Mouse (Mus musculus): ENCODE measurements at regions not wholly inside any gene's neighbourhood (a gene's known extent, or its start where the extent isn't known, plus 50 kb on each side); places are given as distances from the start of the nearest gene placed in this dataset.

DNA sequence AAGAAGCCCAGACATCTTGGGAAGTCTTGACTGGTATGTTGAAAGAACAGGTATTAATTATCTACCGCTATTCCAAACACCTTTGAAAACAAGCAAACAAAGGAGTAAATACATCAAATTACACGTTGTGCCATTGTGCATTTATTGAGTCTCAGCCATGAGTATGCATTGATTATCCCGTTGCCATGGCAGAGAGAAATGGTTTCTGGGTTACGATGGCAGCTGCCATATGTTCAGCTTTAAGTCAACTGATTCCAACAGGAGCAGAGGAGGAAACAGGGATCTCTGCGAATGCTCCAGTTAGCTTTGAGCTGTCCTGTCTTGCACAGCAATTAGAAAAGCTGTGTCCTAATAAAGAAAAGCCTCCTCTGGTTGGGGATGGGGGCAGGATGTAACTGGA lies 475.4 kb downstream of the Tox3 start:
- DNase-seq, result no peak

DNA sequence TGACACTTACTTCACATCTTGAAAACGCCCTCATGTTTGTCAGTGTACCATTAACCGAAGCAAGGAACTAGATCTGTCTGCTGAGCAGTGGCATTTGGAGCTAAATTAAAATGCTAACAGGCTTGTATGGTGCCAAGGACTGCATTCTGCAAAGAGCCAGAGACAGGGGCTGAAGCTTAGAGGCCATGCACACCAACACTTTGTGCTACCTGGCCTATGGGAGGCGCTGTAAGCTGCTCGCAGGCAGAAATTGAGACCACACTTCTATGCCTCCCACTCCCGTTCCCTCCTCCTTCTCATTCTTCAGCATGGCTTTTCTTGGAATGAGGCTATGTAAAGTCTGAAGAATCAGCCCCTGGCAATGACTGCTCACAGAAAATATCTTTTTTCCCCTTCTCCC lies 476.2 kb downstream of the Tox3 start:
- DNase-seq, result peak; percentile 15

DNA sequence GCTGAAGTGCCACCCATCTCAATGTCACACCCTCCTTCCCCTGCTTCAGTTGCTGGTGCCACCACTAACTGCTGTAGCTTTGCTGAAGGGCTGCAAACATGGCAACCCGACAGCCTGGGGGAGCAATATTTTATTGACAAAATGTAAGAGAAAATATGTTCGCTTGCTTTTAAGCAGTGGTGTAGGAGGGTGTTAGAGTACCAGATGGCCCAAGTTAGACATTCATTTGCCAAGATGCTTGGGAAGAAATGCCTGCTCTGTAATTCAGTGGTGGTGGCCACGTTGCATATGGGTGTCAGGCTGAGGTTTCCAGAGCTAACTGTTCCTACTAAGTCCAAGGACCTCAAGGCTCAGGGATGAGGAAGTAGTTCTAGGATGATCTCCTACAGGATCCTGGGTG lies 488.3 kb downstream of the Tox3 start:
- peak; percentile 8 for DNase-seq

DNA sequence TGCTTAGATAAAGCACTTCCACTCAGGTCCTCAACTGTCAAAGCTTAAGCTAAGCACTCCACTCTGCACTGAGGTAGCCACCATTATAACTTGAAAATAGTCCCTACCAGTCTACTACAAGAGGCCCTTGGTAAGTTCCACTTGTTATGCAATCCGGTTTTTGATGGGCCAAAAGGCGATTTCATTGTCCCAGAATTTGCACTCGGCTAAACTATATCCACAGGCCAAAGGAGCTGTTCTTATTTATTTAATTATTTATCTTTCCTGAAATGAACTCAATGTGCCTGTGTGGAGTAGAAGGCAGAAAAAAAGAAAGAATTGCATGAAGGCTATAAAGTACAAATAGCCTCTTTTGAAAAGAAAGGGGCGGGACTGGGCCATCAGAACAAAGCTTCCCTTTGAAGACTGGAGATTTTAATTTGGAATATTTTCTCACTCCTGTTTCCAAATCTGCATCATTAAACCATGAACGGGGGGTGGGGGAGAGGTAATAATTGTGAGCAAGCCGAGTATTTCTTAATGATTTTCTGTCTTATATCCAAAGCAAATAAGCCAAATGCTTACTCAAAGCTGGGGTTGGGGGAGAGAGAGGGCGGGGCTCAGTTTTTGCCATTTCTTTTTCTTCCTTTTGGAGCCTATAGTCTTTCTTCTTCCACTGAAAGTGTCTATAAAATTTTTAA lies 489.3 kb downstream of the Tox3 start:
- DNase-seq, result no peak

DNA sequence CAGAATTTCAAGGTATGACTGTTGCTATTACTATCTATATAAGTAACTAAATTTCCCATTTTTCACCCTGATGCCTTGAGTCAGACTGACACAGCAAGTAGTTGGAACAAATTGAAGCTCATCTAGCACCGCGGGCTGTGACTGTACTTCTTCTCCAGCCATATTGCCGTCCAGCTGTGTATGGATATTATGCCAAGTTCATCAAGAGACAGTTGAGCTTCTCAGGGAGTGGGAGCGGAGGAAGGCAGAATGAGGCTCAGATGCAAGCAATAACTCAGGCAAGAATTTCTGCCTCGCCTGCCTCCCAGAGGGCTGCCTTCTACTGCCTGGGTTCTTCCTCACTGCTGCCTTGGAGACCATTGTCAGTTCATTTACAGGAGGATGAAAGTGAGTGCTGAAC lies 492.6 kb downstream of the Tox3 start:
- no peak for DNase-seq

DNA sequence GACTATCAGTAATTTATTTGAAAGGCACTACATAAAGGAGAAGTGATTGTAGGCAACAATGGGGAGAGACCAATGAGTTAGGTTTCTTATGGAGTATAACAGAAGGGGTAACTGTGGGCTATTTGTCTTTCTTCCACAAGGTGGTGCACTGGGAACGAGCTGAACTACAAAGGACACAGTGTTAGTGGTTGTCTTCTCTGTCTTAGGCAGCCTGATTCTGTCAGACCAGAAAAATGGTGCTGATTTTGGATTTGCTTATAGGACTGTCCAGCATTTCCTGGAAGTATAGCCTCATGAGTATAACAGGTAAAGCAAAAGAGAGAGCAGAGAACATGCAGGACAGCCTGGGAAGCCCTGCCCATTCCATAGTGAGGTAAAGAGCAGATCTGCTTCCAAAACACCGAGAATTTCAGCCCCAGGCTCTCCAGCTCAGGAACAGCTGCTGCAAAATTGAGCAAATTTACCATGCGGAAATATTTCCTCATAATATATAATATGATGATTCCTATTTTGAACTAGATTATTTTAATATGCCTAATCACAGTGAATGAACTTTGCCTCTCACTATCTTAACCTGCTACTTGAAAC lies 497.8 kb downstream of the Tox3 start:
- DNase-seq, result peak; percentile 72

DNA sequence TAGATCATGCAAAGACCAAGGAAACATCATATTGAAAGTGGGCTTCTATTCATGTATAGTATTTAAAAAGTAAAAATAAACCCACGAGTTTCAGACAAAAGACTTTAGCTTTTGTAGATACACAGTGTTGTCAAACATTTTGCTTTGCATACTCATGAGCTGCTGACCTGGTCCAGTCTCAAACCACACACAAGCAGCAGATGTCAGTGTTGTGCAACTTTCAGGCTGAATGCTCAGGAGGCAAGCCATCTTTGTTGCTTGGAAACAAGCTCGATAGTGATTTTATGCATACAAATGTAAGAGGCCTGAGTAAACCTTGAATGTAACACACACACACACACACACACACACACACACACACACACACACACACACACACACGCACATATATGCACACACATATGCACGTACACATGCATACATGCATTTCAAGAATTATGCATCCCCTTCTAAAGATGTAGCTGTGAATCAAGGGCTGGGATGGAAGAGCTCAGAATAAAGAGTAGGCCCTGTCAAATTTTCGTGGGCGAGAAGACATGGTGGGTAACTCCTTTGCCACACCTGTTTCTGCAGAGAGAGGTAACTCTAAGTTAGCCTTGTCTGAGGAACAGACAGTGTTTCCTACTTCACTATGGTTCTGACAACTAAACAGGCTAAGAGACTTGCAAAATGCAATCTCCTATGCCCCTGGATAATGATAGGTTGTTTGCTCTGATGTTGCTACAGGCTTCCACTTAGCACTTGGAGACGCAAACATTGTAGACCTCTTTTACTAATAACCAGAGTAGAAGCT lies 498.5 kb downstream of the Tox3 start:
- DNase-seq, result peak; percentile 52

DNA sequence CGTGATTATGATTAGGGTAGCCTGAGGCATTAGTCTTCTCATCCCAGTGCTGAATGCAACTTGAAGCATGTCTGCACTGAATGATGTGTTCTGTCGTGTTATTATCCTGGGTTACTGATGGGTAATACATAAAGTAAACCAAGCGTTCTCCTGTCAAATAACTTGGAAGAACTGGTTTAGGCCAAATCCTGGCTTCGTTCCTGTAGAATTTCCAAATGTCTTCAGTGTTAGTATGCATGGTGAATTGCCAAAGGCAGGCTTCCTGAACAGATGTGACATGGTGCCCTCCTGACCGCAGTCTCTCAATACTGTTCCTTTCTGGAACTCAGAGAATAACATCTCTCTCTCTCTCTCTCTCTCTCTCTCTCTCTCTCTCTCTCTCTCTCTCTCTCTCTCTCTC lies 509.6 kb downstream of the Tox3 start:
- DNase-seq, result no peak

DNA sequence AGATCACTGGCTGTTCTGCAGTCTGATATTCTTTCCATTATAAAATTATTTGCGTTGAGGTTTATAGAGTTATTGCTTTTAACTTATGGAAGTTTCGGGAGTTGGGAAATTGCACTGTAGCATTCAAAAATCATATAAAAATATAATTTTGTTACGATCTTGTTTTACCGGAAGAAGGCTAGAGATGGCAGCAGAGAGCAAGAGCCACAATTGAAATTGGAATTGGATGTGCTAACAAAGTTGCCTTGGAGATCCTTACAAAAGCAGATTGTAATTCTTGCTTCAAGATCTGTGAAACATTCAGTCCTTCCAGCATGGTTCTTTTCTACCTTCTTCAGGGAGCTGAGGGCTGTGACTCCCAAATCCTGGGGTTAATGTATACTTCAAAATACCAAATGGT lies 514.4 kb downstream of the Tox3 start:
- DNase-seq, result no peak

DNA sequence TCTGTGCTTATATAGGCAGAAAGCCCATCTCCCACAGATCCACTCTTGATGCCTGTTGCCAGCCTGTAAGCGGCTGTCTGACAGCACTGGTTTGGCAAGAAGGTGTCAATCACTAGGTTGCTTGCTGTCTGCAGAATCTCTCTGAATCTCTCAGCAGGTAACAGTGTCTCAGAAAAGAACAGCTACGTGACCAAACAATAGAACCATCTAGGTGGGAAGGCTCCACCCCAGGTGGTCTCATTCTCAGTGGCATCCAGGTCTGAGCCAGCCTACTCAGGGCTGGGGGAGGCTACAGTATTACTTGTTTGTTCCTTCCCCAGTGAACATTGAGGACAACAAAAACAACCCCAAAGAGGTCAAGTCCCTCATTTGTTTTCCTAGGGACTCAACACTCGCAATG lies 523.6 kb downstream of the Tox3 start:
- no peak for DNase-seq

DNA sequence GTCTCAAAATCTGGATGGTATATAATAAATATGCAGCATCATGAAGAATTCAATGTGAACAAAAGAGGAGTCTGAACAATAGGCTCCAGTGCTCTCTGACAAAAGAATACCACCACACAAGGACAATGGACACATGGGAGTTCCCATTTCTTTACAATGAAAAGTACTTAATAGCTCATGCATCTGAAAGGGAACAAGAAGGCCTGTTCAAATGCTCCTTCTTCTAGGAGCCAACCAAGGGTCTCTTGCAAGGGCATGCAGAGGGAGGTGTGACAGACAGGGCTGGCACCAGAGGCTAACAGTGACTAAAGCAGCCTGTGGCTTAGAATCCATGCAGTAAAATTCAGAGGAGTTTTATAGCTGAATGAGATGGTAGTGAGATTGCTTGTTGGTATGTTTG lies 524.5 kb downstream of the Tox3 start:
- no peak for DNase-seq

DNA sequence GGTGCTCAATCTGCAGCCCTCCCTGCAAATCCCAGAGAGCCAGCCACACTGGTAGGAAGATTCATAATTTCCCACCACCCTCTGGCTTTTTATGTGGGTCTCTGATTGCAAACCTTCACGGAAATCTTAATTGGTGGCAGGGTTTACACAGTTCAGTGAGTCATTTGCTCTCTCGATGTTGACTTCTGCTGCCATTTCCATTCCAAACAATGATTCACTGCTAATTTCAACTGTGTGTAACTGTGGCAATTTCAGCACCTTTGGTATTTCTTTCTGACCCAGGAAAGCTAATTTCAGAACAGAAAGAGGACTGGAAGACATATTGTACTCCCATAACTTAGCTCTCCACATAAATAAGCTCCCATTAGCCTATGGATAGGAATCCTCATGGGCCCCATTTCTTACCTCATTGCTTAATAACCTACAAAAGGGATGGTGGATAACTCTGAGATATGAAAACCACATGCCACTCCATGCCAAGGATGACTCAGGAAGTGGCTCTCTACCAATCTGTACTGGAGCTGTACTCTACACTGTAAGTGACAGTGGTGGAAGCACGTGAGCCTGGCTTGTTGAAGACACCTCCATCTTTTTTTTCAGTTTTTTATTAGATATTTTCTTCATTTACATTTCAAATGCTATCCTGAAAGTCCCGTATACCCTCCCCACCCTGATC lies 536.0 kb downstream of the Tox3 start:
- DNase-seq, result no peak

DNA sequence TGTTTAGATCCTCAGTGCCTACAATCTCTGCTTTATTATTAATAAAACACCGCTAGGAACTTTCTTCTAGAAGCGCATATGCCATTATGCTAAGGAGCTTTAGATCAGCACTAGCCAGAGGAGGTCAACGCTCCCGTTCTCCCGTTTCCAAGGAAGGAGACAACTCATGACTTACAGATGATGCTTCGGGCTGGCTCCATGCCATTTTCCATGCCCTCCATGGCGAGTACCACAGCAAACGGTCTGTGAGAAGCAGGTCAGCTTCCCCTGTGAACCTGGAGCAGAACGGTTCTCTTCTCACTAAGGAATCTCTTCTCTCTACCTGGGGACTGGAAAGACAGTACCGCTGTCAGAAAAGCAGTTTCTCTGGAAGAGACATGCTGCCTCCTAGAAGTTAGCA lies 559.8 kb downstream of the Tox3 start:
- DNase-seq, result no peak

DNA sequence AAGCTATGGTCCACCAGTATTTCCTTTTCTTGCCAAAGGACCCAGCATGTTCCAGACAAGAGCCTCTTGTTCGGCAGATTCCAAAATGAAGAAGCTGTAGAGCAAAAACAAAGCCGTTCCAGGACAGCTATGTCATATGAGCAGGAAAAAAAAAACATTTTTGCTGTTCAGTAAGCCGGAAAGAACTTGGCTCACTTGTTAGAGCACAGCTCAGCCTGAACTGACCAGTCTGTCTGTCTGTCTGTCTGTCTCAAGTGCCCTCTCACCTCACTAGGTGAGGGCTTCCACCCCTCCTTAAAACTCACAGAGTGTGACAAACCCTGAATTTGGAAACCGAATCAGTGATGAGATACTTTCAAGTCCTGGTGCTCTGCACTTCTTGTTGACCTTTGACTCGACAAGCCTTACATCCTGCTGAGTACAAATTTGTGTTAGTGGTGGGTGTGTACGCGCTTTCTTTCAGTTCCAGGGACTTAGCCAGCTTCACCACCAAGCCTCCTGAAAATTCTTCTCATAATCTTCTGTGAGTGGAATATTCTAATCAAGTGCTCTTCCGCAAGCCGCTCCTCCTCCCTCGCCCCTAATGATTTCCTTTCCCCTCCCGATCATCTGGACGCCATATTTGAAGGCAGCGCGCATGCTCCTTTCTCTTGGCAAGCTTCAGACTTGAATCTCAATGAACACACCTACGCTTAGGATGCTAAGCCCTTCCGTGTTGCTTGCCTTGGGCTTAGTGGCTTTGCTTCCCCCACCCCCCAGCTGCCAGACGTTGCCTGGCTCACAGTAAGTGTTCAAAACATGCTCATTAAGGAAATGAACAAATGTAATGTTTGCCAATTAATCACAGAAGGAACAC lies 560.9 kb downstream of the Tox3 start:
- peak; percentile 22 for DNase-seq

DNA sequence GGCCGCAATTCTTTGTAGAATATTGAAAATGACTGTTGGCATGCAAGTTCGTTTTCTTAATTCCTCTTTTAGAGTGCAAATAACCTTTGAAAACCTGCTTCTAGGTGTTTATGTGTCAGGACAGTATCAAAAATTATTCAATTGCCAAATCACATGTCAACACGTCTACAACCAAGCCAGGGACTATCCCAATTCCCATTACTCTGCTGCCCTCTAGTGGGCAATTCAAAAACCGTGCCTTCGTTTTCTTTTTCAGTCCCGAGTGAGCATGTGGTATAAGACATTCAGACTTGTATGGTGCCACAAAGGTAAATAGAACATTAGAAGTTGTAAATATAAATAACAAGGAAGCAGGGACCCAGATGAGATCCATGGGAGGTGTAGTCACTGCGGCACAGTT lies 563.1 kb downstream of the Tox3 start:
- DNase-seq, result peak; percentile 80

DNA sequence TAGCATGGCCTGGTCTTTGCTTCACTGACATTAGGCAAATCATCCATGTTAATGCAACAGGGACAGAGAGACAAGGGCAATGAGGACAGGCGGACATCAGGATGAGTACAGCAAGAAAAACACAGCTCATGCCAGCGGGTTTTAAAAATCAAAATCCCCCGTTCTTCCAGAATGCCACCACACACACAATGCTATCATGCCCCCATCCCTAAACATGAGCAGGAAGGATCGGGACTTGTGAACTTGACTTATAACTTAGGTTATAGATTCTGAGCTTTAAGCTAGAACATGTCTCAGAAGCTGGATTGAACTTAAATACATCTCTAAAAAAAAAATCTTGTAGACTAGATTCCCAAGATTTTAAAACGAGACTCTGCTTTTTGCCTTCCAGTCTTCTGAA lies 564.8 kb downstream of the Tox3 start:
- no peak for DNase-seq

DNA sequence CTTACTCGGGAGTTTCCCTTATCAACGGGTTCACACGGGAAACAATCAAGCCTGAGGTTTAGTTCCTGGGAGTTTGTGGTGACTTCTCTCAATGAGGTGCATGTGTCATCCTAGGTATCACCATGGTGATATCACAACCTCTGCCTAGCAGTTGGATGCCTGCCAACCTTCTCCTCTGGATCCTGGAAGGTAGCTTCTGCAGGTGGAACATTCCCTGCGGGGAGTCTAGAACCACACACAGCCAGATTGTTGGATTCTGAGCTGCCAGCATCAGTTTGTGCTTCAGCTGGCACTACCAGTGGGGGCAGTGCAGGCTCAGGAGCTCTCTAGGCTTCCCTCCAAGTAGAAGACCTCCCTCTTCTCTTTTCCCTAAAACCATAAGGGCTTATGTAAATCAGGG lies 581.8 kb downstream of the Tox3 start:
- DNase-seq, result no peak

DNA sequence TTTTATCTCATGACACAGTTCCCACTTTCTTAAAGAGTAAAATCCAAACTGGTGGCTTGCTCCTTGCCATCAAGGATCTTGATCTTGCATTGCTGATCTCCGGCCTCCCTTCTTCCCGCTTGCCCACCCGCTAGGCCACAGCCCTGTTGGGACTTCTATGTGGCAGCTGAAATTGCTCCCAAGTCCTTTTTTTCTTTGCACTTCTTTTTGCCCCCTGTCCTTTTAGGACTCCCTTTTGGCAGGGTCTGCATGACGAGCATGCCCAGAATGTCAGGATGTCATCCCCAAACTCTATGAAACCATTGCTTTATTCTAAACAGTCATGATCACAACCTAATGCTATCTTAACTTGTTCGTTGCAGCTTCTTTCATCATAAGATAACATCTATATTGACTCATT lies 588.6 kb downstream of the Tox3 start:
- DNase-seq, result no peak

DNA sequence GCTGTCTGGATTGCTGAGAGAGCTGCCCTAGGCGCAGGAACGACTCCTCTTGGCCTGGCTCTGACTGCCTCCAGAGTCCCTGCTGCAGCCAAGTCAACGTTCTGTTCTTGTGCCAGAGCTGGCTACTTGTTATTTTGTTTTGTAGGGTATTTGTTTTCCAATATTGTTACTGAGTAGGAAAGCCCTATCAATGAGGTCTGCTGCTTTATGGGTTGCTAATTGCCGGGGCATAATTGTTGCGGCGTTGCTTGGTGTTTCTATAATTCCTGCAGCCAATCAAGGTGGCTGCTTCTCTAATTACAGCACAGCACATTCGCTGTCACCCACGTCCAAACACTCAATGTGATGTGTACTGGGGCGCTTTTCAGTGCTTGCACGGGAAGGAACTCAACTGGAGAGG lies 589.4 kb downstream of the Tox3 start:
- no peak for DNase-seq

DNA sequence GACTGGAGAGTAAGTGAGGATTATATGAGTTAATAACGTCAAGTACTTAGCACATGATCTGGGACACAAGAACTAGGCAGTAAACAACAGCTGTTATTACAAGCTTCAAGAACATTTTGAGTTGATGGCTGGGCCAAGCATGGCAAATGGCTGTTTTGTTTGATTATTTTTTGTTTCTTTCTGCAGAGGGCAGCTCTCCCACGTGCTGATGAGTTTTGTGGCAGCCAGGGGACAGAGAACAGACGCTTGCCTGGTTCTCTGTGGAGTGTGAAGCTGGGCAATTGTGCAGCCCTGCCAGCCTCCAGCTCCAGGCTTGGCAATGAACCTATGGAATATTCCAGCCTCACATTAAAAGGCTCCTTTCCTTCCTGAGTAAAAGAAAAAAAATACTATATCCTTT lies 592.2 kb downstream of the Tox3 start:
- DNase-seq, result no peak

DNA sequence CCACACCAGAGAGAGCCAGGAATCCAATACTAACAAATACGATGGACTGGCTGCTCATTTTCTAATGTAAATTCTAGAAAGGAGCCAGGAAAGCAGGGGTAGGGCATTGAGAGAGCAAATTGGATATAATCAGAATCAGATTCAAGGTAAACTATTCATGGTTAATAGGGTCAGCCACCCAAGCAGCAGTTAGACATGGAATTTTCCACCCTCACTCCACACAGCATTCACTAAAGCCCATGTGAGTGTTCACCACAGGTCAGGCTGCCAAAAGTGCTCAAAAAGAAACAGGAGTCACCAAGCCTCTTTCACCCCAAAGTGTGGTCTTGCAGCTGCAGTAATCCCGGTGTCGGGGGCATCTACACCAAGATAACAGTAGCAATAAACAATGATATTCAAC lies 596.9 kb downstream of the Tox3 start:
- DNase-seq, result no peak

DNA sequence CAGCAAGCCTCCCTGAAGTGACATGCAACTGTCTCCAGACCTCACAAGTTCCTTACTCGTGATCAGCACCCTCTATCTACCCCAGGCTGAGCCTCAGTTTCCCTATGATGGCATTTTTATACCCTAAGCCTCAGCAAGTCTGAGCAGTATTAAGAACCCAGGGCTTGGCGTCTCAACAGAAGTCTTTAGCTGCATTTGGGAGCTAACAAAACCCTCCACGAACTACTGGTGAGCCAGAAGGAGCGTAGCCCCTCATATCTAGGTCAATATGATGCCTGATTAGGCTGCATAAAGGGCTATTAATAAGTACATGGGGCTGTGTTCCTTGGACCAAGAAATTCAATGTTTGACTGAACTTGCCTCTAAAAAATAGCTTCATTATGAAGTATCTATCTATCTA lies 600.4 kb downstream of the Tox3 start:
- DNase-seq, result no peak

Measured in right cerebral cortex, postnatal 14 days (tissue).